Mouse (Mus musculus) C2C12 (cell line): ENCODE measurements at regions not wholly inside any gene's neighbourhood (a gene's known extent, or its start where the extent isn't known, plus 50 kb on each side); places are given as distances from the start of the nearest gene placed in this dataset.

Experiments
- CEBPB ChIP-seq: IDR thresholded peaks from one replicate; pipeline ENCODE4 v1.6.1; 2011; ENCODE audit warnings: low read depth, mild to moderate bottlenecking, control low read depth, moderate library complexity
- CTCF ChIP-seq: IDR thresholded peaks from one replicate; pipeline ENCODE4 v1.5.1; 2011; ENCODE audit not compliant: control insufficient read depth, insufficient read depth, insufficient read length
- FOSL1 ChIP-seq: IDR thresholded peaks from one replicate; pipeline ENCODE4 v1.8.0; 2011; ENCODE audit warnings: mild to moderate bottlenecking, low read length; ENCODE audit not compliant: poor library complexity, insufficient read depth, severe bottlenecking
- MYOD1 ChIP-seq: IDR thresholded peaks from one replicate; pipeline ENCODE4 v1.6.1; 2011; ENCODE audit warnings: low read depth; ENCODE audit not compliant: control insufficient read depth, insufficient read length

- TF ChIP-seq CTCF, result no peak
- no peak for TF ChIP-seq CEBPB
- no peak for TF ChIP-seq FOSL1
- no peak for TF ChIP-seq MYOD1
Measured at GRCm38 (mm10) chr1:190038046-190038445, 115.9 kb upstream of the Smyd2 start.
